Mouse (Mus musculus) hindbrain, embryonic 11.5 days (tissue): ENCODE measurements around the gene Pfkp. TPM values are rescaled to one million over a fixed set of nuclear protein-coding genes. Genes with fewer than 3 reads are reported as not detected.

ENCODE experiments used
- ATAC-seq: fragments of 200-750 bp; cut with Nextera tagmentation; 2 replicates; pipeline ENCODE4 v1.8.0; 2017; ENCODE audit warnings: mild to moderate bottlenecking, moderate TSS enrichment, moderate library complexity; ENCODE audit not compliant: low FRiP score
- DNase-seq: peaks from one replicate; pipeline ENCODE4 v3.0.0-alpha.2; 2015; ENCODE audit warnings: low spot score
- H3K27ac ChIP-seq: fragments of 300-500 bp; sonication (generic); 2 replicates; pipeline ENCODE4 v1.5.1; 2014; ENCODE audit warnings: mild to moderate bottlenecking, low read depth, low read length
- H3K27me3 ChIP-seq: fragments of 300-500 bp; sonication (generic); 2 replicates; pipeline ENCODE4 v1.6.1; 2014; ENCODE audit warnings: mild to moderate bottlenecking, low read length, moderate library complexity, mixed read lengths; ENCODE audit not compliant: control insufficient read depth, insufficient read depth
- H3K36me3 ChIP-seq: fragments of 300-500 bp; sonication (generic); 2 replicates; pipeline ENCODE4 v1.6.1; 2014; ENCODE audit warnings: mild to moderate bottlenecking, low read length, moderate library complexity, mixed read lengths; ENCODE audit not compliant: control insufficient read depth, insufficient read depth
- H3K4me1 ChIP-seq: fragments of 300-500 bp; sonication (generic); replicated peaks from 2 replicates; pipeline ENCODE4 v1.6.1; 2014; ENCODE audit warnings: low read length, mixed read lengths; ENCODE audit not compliant: control insufficient read depth, insufficient read depth
- H3K4me2 ChIP-seq: fragments of 300-500 bp; sonication (generic); replicated peaks from 2 replicates; pipeline ENCODE4 v1.6.1; 2014; ENCODE audit warnings: mild to moderate bottlenecking, low read depth, low read length
- H3K4me3 ChIP-seq: fragments of 300-500 bp; sonication (generic); 2 replicates; pipeline ENCODE4 v1.5.1; 2014; ENCODE audit warnings: low read depth, low read length
- H3K9ac ChIP-seq: fragments of 300-500 bp; sonication (generic); 2 replicates; pipeline ENCODE4 v1.6.1; 2014; ENCODE audit warnings: low read depth, low read length
- H3K9me3 ChIP-seq: fragments of 300-500 bp; sonication (generic); 2 replicates; pipeline ENCODE4 v1.6.1; 2016; ENCODE audit warnings: low read length; ENCODE audit not compliant: control insufficient read depth
- WGBS: fragments of 180-500 bp; shearing (Covaris S2); extraction: QIAGEN DNeasy Blood & Tissue Kit; methylation state at CpG from one replicate; pipeline ENCODE4 v1.1.7; 2014; 5-methylcytosine and 5-hydroxymethylcytosine counted together
- polyA plus RNA-seq: library from polyadenylated mRNA; unstranded; fragments of >200 nt; fragmentation: Nextera tagmentation; extraction: Ambion mirVana; gene quantifications from 2 replicates; pipeline ENCODE4 v1.2.1, GENCODE M21; 2014

Gene Pfkp
- polyA plus RNA-seq, 1 experiment from 2014 or later: 56.5 TPM

- no peaks in the 10 kb centered on the region for H3K4me1 ChIP-seq
- 79% methylated on average over 4 of the region's 4 CpGs for WGBS
- no peaks in the 10 kb centered on the region for H3K36me3 ChIP-seq
- H3K27ac ChIP-seq: no peak overlapping the region
- no peak overlapping the region for H3K4me2 ChIP-seq
- H3K9ac ChIP-seq: no peak overlapping the region
- no peak for DNase-seq
- no peak for ATAC-seq
- H3K9me3 ChIP-seq: no peaks in the 10 kb centered on the region
- H3K4me3 ChIP-seq: no peak overlapping the region
- H3K27me3 ChIP-seq: no peaks in the 10 kb centered on the region
These were observed 22.0 kb downstream of the Pfkp start for GRCm38 (mm10) chr13:6626508-6627114.

GRCm38 (mm10) chr13:6625942-6626341 lies 22.6 kb downstream of the Pfkp start:
- H3K4me2 ChIP-seq: no peak overlapping the region
- no peak overlapping the region for H3K4me3 ChIP-seq
- H3K4me1 ChIP-seq: no peaks in the 10 kb centered on the region
- H3K9me3 ChIP-seq: no peaks in the 10 kb centered on the region
- ATAC-seq: no peak
- H3K9ac ChIP-seq: no peak overlapping the region
- WGBS: 88% methylated on average over 3 of the region's 3 CpGs
- no peak overlapping the region for H3K27ac ChIP-seq
- no peaks in the 10 kb centered on the region for H3K36me3 ChIP-seq
- DNase-seq: no peak
- H3K27me3 ChIP-seq: no peaks in the 10 kb centered on the region

GRCm38 (mm10) chr13:6624604-6625003 lies 24.0 kb downstream of the Pfkp start:
- no peaks in the 10 kb centered on the region for H3K4me1 ChIP-seq
- H3K27me3 ChIP-seq: no peaks in the 10 kb centered on the region
- H3K36me3 ChIP-seq: no peaks in the 10 kb centered on the region
- no peak for DNase-seq
- ATAC-seq: no peak
- H3K4me3 ChIP-seq: no peak overlapping the region
- H3K9ac ChIP-seq: no peak overlapping the region
- H3K4me2 ChIP-seq: no peak overlapping the region
- 87% methylated on average over 2 of the region's 2 CpGs for WGBS
- no peak overlapping the region for H3K27ac ChIP-seq
- no peaks in the 10 kb centered on the region for H3K9me3 ChIP-seq

- 87% methylated on average over 4 of the region's 4 CpGs for WGBS
- no peak overlapping the region for H3K9ac ChIP-seq
- DNase-seq (no peak), ATAC-seq (no peak)
- H3K4me3 ChIP-seq: no peak overlapping the region
- H3K9me3 ChIP-seq: no peaks in the 10 kb centered on the region
- no peaks in the 10 kb centered on the region for H3K27me3 ChIP-seq
- no peak overlapping the region for H3K27ac ChIP-seq
- no peaks in the 10 kb centered on the region for H3K4me1 ChIP-seq
- H3K4me2 ChIP-seq: no peak overlapping the region
- no peaks in the 10 kb centered on the region for H3K36me3 ChIP-seq
These were observed 24.5 kb downstream of the Pfkp start for GRCm38 (mm10) chr13:6624121-6624520.

- ATAC-seq: no peak
- no peak for DNase-seq
- Histone ChIP-seq H3K4me1 (no peaks in the 10 kb centered on the region), H3K27ac (no peak overlapping the region), H3K4me2 (no peak overlapping the region), H3K36me3 (no peaks in the 10 kb centered on the region), H3K4me3 (no peak overlapping the region), H3K9ac (no peak overlapping the region), H3K9me3 (no peaks in the 10 kb centered on the region), H3K27me3 (no peaks in the 10 kb centered on the region)
- WGBS: 94% methylated on average over 20 of the region's 20 CpGs
These were observed 26.7 kb downstream of the Pfkp start for GRCm38 (mm10) chr13:6621831-6622230.

GRCm38 (mm10) chr13:6620250-6620649 lies 28.3 kb downstream of the Pfkp start:
- 86% methylated on average over 3 of the region's 3 CpGs for whole genome bisulfite sequencing
- Histone ChIP-seq H3K4me3 (no peak overlapping the region), H3K27ac (no peak overlapping the region), H3K4me2 (no peak overlapping the region), H3K4me1 (no peaks in the 10 kb centered on the region), H3K27me3 (no peaks in the 10 kb centered on the region), H3K9ac (no peak overlapping the region), H3K9me3 (no peaks in the 10 kb centered on the region), H3K36me3 (no peaks in the 10 kb centered on the region)
- no peak for ATAC-seq
- no peak for DNase-seq

- H3K4me1 ChIP-seq: no peaks in the 10 kb centered on the region
- 91% methylated on average over 3 of the region's 3 CpGs for WGBS
- ATAC-seq: no peak
These were observed 29.9 kb downstream of the Pfkp start for GRCm38 (mm10) chr13:6618711-6619110.

GRCm38 (mm10) chr13:6613690-6614445 lies 34.7 kb downstream of the Pfkp start:
- Histone ChIP-seq H3K36me3 (no peaks in the 10 kb centered on the region), H3K27ac (no peak overlapping the region), H3K4me3 (no peak overlapping the region), H3K9ac (no peak overlapping the region), H3K4me1 (no peaks in the 10 kb centered on the region), H3K9me3 (no peaks in the 10 kb centered on the region), H3K4me2 (no peak overlapping the region), H3K27me3 (no peaks in the 10 kb centered on the region)
- no peak for ATAC-seq
- 92% methylated on average over 5 of the region's 5 CpGs for WGBS
- DNase-seq: no peak

More at GRCm38 (mm10) chr13:6618711-6619110, 29.9 kb downstream of the Pfkp start:
- H3K9me3 ChIP-seq: no peaks in the 10 kb centered on the region
- no peak overlapping the region for H3K9ac ChIP-seq
- DNase-seq: no peak
- no peaks in the 10 kb centered on the region for H3K36me3 ChIP-seq
- H3K4me2 ChIP-seq: no peak overlapping the region
- H3K27me3 ChIP-seq: no peaks in the 10 kb centered on the region
- H3K27ac ChIP-seq: no peak overlapping the region
- no peak overlapping the region for H3K4me3 ChIP-seq
